Mouse (Mus musculus) heart, postnatal 0 days (tissue): ENCODE measurements at regions not wholly inside any gene's neighbourhood (a gene's known extent, or its start where the extent isn't known, plus 50 kb on each side); places are given as distances from the start of the nearest gene placed in this dataset.

Experiments used
- CTCF ChIP-seq: IDR thresholded peaks from 2 replicates; pipeline ENCODE4 v1.5.1; 2016; ENCODE audit warnings: antibody characterized with exemption, control low read depth, low read depth
- EP300 ChIP-seq: IDR thresholded peaks from 2 replicates; pipeline ENCODE4 v1.6.1; 2016; ENCODE audit warnings: antibody characterized with exemption, low read depth

- TF ChIP-seq CTCF: no peak
- no peak for TF ChIP-seq EP300
Observed at GRCm38 (mm10) chr4:29103414-29103813, 290.5 kb downstream of the Epha7 start.
